ENCODE assay signal across 9 mouse cellular contexts in the genomic region with DNA sequence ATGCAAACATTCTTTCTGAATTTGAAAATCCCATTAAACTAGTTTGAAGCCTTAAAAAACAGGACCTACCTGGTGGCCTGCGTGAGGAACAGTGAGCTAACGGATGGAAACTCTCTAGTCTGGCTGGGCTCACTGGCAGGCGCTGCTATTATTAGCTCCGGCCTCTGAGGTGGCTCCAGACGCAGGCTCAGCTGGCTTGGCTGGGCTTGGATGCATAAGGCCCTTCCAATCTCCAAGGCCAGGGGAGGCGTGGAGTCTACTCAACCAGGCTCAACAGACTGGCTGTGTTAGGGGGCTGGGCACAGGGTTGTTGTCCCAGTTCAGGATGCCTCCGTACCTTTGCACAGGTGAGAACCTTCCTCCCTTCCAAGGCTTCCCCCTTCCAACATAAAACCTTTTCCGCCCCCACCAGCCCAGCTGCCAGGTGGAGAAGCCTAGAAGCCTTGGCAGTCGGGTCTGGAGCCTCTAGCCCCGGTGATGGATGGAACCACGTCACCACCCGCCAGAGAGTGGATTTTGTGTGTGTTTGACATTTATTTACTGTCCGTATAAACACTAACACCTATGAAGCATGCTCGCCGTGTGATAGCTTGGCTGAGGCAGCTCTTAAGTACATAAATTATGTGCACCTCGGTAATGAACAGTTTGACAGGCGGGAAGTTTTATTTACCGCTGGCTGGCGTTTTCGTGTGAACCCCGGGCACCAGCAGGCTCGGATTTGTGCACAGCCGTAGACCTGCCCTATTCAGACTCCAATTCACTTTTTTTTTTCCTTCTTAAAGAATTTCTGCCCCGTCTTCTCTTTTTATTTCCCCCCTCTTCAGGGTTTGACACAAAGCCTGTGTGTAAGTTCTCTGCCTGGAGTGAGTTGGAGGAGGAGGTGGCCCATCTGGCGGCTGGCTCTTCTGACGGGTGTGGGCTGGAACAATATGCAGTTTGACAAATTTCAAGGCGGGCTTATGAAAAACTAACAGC. TPM values are rescaled to one million over a fixed set of nuclear protein-coding genes. Genes with fewer than 3 reads are reported as not detected.
DNase-seq lines count a peak whose midpoint lies in the region; ATAC-seq lines count a peak whose summit lies in the region.
"Had no signal": no experiment of that assay in that cellular context is flagged by ENCODE, and none has a peak within 500 bp of the region (broad histone marks: within the 10 kb centered on the region; RNA-seq: fewer than 3 reads in every experiment).

No protein-coding gene starts in this region.

- no peak overlapping the region for H3K27ac ChIP-seq in forebrain, embryonic 16.5 days (ENCODE audit: low read length)
- peak overlapping the region; percentile 75 for H3K27ac ChIP-seq in heart, embryonic 12.5 days (ENCODE audit: poor library complexity, severe bottlenecking)

- intact Hi-C loops in left cerebral cortex, postnatal 4 days (cut with DNase I) = no loop called here

- DNase-seq in layer of hippocampus, adult 11-12 months (ENCODE audit: low spot score) = peak; percentile 42
- no peak for DNase-seq in layer of hippocampus, adult 9-10 months (ENCODE audit: low spot score)
- DNase-seq in left cerebral cortex, postnatal 4 days = peak; percentile 56
- peak; percentile 74 for DNase-seq in telencephalon, adult 2 months (ENCODE audit: low read depth, low spot score)
- no peak for DNase-seq in cerebellum, adult 8-10 months
- DNase-seq in kidney, postnatal 25 days = no peak

- H3K27me3 ChIP-seq in forebrain, embryonic 16.5 days (replicated peaks; ENCODE audit: control insufficient read depth, insufficient read depth, low read length) = no peaks in the 10 kb centered on the region
- H3K27me3 ChIP-seq in heart, embryonic 12.5 days (replicated peaks) = 0 out of 2 replicates have a peak, but pooled peaks cover 6% of the 10 kb centered on the region

- no peak overlapping the region for H3K9ac ChIP-seq in forebrain, embryonic 16.5 days (replicated peaks; ENCODE audit: low read depth, low read length)
- no peak overlapping the region for H3K9ac ChIP-seq in heart, embryonic 12.5 days

- H3K4me3 ChIP-seq in forebrain, embryonic 16.5 days (replicated peaks; ENCODE audit: low read length) = no peak overlapping the region
- H3K4me3 ChIP-seq in heart, embryonic 12.5 days = no peak overlapping the region

- peaks cover 5% of the 10 kb centered on the region; the same call in 1 of the 2 replicates for H3K9me3 ChIP-seq in forebrain, embryonic 16.5 days (ENCODE audit: control insufficient read depth, low read length)
- peaks cover 10% of the 10 kb centered on the region; the same call in 1 of the 2 replicates for H3K9me3 ChIP-seq in heart, embryonic 12.5 days (replicated peaks)

- peak; percentile 38 for ATAC-seq in forebrain, embryonic 16.5 days
- peak; percentile 57; the same call in 1 of the 2 replicates for ATAC-seq in heart, embryonic 12.5 days (ENCODE audit: insufficient number of reproducible peaks, low FRiP score)

- H3K4me1 ChIP-seq in forebrain, embryonic 16.5 days (replicated peaks; ENCODE audit: control insufficient read depth, insufficient read depth, low read length) = peaks cover 10% of the 10 kb centered on the region
- H3K4me1 ChIP-seq in heart, embryonic 12.5 days (replicated peaks) = peaks cover 38% of the 10 kb centered on the region

- H3K36me3 ChIP-seq in forebrain, embryonic 16.5 days (ENCODE audit: control insufficient read depth, insufficient read depth) = no peaks in the 10 kb centered on the region
- H3K36me3 ChIP-seq in heart, embryonic 12.5 days = no peaks in the 10 kb centered on the region

- H3K4me2 ChIP-seq in forebrain, embryonic 16.5 days (ENCODE audit: low read length) = no peak overlapping the region
- H3K4me2 ChIP-seq in heart, embryonic 12.5 days = peak overlapping the region; percentile 15; the same call in 1 of the 2 replicates

- WGBS in forebrain, embryonic 16.5 days = 34% methylated on average over 27 of the region's 27 CpGs
- WGBS in heart, embryonic 12.5 days = 53% methylated on average over 27 of the region's 27 CpGs

RNA-seq across cellular contexts. Expression of a gene that starts 31.6 kb away (rescaled TPM):
- polyA plus RNA-seq in forebrain, embryonic 16.5 days (2015; fragmentation: Nextera tagmentation; extraction: Ambion mirVana) = not detected in 2 replicates
- polyA plus RNA-seq in heart, embryonic 12.5 days (2016; fragmentation: Nextera tagmentation; extraction: Ambion mirVana) = 0.89 and 1.3 TPM in 2 replicates
- total RNA-seq in left cerebral cortex, postnatal 4 days (2021) = not detected
- total RNA-seq: left cerebral cortex, adult 8-10 months had no signal

Comparison
In these comparisons a context has a peak if more than half of its experiments do, and no peak if none do; other contexts are left out.
1. DNase-seq: peak in layer of hippocampus, adult 11-12 months (single experiment), left cerebral cortex, postnatal 4 days (single experiment) and telencephalon, adult 2 months (single experiment); none in layer of hippocampus, adult 9-10 months (single experiment), cerebellum, adult 8-10 months (single experiment) and kidney, postnatal 25 days (0 of 2).